Mouse (Mus musculus) liver, embryonic 13.5 days (tissue): Measurements from ENCODE around the gene Olfr522. TPM values are rescaled to one million over a fixed set of nuclear protein-coding genes. Genes with fewer than 3 reads are reported as not detected.

ENCODE experiments used
- polyA plus RNA-seq: library from polyadenylated mRNA; unstranded; fragments of >200 nt; fragmentation: Nextera tagmentation; extraction: Ambion mirVana; gene quantifications from 2 replicates; pipeline ENCODE4 v1.2.1, GENCODE M21; 2015

Olfr522 gene
- polyA plus RNA-seq, 1 experiment from 2014 or later = not detected

Other genes with a start within 250 kb of the Olfr522 start
- not detected in 2 replicates for gene Utf1, start 221.0 kb downstream of the Olfr522 start, polyA plus RNA-seq
- not detected in 2 replicates for gene 6430531B16Rik, start 186.0 kb downstream of the Olfr522 start, polyA plus RNA-seq
- gene Adam8, start 172.2 kb downstream of the Olfr522 start, polyA plus RNA-seq = 0.27 and 0.46 TPM in 2 replicates
- 22.9 and 23.6 TPM in 2 replicates for gene Zfp511, start 128.4 kb downstream of the Olfr522 start, polyA plus RNA-seq
- 28.8 and 31.3 TPM in 2 replicates for gene Tubgcp2, start 128.1 kb downstream of the Olfr522 start, polyA plus RNA-seq
- gene Msx3, start 115.7 kb downstream of the Olfr522 start, polyA plus RNA-seq = not detected in 2 replicates
- gene Caly, start 82.2 kb downstream of the Olfr522 start, polyA plus RNA-seq = 0.12 and 0.33 TPM in 2 replicates
- not detected in 2 replicates for gene Prap1, start 71.4 kb downstream of the Olfr522 start, polyA plus RNA-seq
- gene Fuom, start 62.3 kb downstream of the Olfr522 start, polyA plus RNA-seq = 6.8 and 7.6 TPM in 2 replicates
- 10.5 and 10.9 TPM in 2 replicates for gene Paox, start 49.0 kb downstream of the Olfr522 start, polyA plus RNA-seq
- gene Echs1, start 48.3 kb downstream of the Olfr522 start, polyA plus RNA-seq = 80.0 and 93.8 TPM in 2 replicates
- gene Mtg1, start 27.2 kb downstream of the Olfr522 start, polyA plus RNA-seq = 20.3 and 21.1 TPM in 2 replicates
- 0.02 TPM in 1 of 2 replicates, not detected in the other for gene Sprn, start 9.9 kb downstream of the Olfr522 start, polyA plus RNA-seq
- not detected in 2 replicates for gene Olfr523, start 8.5 kb upstream of the Olfr522 start, polyA plus RNA-seq
- not detected in 2 replicates for gene Olfr524, start 41.2 kb upstream of the Olfr522 start, polyA plus RNA-seq
- 0.03 and 0.07 TPM in 2 replicates for gene Cd163l1, start 53.5 kb upstream of the Olfr522 start, polyA plus RNA-seq
- not detected in 2 replicates for gene 5830411N06Rik, start 82.5 kb upstream of the Olfr522 start, polyA plus RNA-seq
- not detected in 2 replicates for gene Olfr525, start 156.1 kb upstream of the Olfr522 start, polyA plus RNA-seq
- gene Olfr527, start 169.3 kb upstream of the Olfr522 start, polyA plus RNA-seq = not detected in 2 replicates
- not detected in 2 replicates for gene Olfr60, start 196.9 kb upstream of the Olfr522 start, polyA plus RNA-seq
- not detected in 2 replicates for gene Olfr530, start 211.6 kb upstream of the Olfr522 start, polyA plus RNA-seq
- not detected in 2 replicates for gene Olfr531, start 238.2 kb upstream of the Olfr522 start, polyA plus RNA-seq